In the genomic region with DNA sequence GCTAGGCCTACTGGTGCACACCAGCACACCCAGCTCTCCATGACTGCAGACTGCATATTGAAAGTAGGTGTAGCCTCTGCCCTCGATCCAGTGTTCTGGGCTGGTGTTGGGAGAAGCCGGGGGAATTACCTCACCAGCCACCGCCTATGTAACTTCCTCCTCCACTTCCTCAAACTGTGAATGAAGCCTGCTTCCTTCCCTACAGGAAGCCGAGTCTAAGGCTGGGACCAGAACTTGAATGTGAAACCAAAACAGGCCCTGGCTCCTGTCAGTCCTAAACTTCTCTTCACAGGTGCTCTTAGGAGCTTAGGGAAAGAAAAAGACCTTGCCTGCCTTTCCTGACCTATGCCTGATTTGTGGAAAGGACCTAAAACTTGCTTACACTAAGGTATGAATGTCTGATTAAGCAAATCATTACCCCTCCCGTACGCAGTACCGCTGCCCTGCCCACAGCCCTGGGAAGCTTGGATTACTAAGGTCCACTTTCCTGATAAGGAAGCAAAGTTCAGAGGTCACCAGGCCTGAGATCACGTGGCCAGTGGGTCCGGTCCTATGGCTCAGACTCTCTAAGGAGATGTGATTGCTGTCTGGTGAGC, we compare ENCODE assay signal across 8 mouse cellular contexts. TPM values are rescaled to one million over a fixed set of nuclear protein-coding genes. Genes with fewer than 3 reads are reported as not detected.
DNase-seq lines count a peak whose midpoint lies in the region; ATAC-seq and TF ChIP-seq lines count a peak whose summit lies in the region.

No protein-coding gene starts in this region.

- H3K79me2 ChIP-seq in heart, adult 2 months (replicated peaks; ENCODE audit: control insufficient read depth, insufficient read depth, low read length): no peaks in the 10 kb centered on the region

- no peak for TF ChIP-seq CTCF in gastrocnemius, adult 2 months (IDR thresholded peaks at IDR 0.05)
- no peak for TF ChIP-seq CTCF in heart, adult 2 months (IDR thresholded peaks at IDR 0.05)

- ATAC-seq in kidney, embryonic 16.5 days (ENCODE audit: low FRiP score, low TSS enrichment): 0 out of 2 replicates have a peak, but pooled peaks have one; percentile 15

- intact Hi-C loops in gastrocnemius, adult 2 months (cut with DNase I): no loop called here
- intact Hi-C loops in heart, adult 2 months (cut with DNase I): no loop called here

- 39% methylated on average over 9 of the region's 9 CpGs for WGBS in heart, adult 2 months
- WGBS in kidney, embryonic 16.5 days: 49% methylated on average over 9 of the region's 9 CpGs

- peak overlapping the region; percentile 86 for H3K27ac ChIP-seq in gastrocnemius, adult 2 months
- peak overlapping the region; percentile 84 for H3K27ac ChIP-seq in heart, adult 2 months
- peak overlapping the region; percentile 62 for H3K27ac ChIP-seq in kidney, embryonic 16.5 days (ENCODE audit: low read length)

- peak overlapping the region; percentile 19 for H3K4me2 ChIP-seq in kidney, embryonic 16.5 days (replicated peaks; ENCODE audit: low read depth, low read length)

- TF ChIP-seq POLR2A in heart, adult 2 months (IDR thresholded peaks at IDR 0.05; ENCODE audit: insufficient read depth, low read depth, low read length): peak; percentile 81

- peak overlapping the region; percentile 67 for H3K4me3 ChIP-seq in gastrocnemius, adult 2 months
- H3K4me3 ChIP-seq in heart, adult 2 months: peak overlapping the region; percentile 43
- H3K4me3 ChIP-seq in kidney, embryonic 16.5 days (ENCODE audit: low read length): no peak overlapping the region

- peak overlapping the region; percentile 41 for H3K9ac ChIP-seq in heart, adult 2 months (ENCODE audit: low read depth, low read length)
- H3K9ac ChIP-seq in kidney, embryonic 16.5 days (replicated peaks; ENCODE audit: low read length): no peak overlapping the region

- H3K9me3 ChIP-seq in kidney, embryonic 16.5 days (ENCODE audit: low read length): no peaks in the 10 kb centered on the region

- TF ChIP-seq EP300 in heart, adult 2 months (IDR thresholded peaks at IDR 0.05; ENCODE audit: insufficient read depth, low read depth, low read length): peak; percentile 86; the same call in 1 of the 2 replicates

- H3K36me3 ChIP-seq in heart, adult 2 months (ENCODE audit: control insufficient read depth, insufficient read depth, low read length): no peaks in the 10 kb centered on the region
- no peaks in the 10 kb centered on the region for H3K36me3 ChIP-seq in kidney, embryonic 16.5 days (ENCODE audit: insufficient read depth, low read length)

- peaks cover 5% of the 10 kb centered on the region; the same call in 1 of the 2 replicates for H3K4me1 ChIP-seq in heart, adult 2 months (ENCODE audit: control insufficient read depth, insufficient read depth, low read length)
- no peaks in the 10 kb centered on the region for H3K4me1 ChIP-seq in kidney, embryonic 16.5 days (ENCODE audit: insufficient read depth, low read length)

- DNase-seq in gastrocnemius, adult 2 months: peak; percentile 34
- no peak for DNase-seq in gastrocnemius, adult 8-10 months (ENCODE audit: low spot score in 2 of 2)
- DNase-seq in heart, adult 2 months: peak; percentile 67 to 80
- peak; percentile 74 to 75 for DNase-seq in lung, postnatal 4 days
- DNase-seq in thymus, postnatal 4 days: peak; percentile 28
- DNase-seq in right cerebral cortex, adult 18-20 months: no peak
- no peak for DNase-seq in ovary, adult 18-20 months (ENCODE audit: low spot score)

- no peaks in the 10 kb centered on the region for H3K27me3 ChIP-seq in heart, adult 2 months (ENCODE audit: control insufficient read depth, insufficient read depth, low read length)
- no peaks in the 10 kb centered on the region for H3K27me3 ChIP-seq in kidney, embryonic 16.5 days (ENCODE audit: insufficient read depth, low read length)

RNA-seq across cellular contexts. Expression of a gene that starts 9.3 kb away (rescaled TPM):
- under 1 TPM; 0.47 to 0.66 TPM for total RNA-seq in gastrocnemius, adult 2 months (2021)
- total RNA-seq in gastrocnemius, adult 8-10 months (2022): 1 to 10 TPM in 2 of 4 experiments, under 1 TPM in 1, not detected in 1; 0.56 to 1.5 (median 1.0) TPM
- under 1 TPM; 0.82 to 0.86 TPM for total RNA-seq in heart, adult 2 months (2021)
- 1.3 TPM in 2 replicates for polyA plus RNA-seq in heart, adult 2 months (2012; rRNA removed)
- polyA plus RNA-seq in kidney, embryonic 16.5 days (2015; fragmentation: Nextera tagmentation; extraction: Ambion mirVana): 9.3 and 11.6 TPM in 2 replicates

RNA-seq across cellular contexts. Expression of a gene that starts 15.4 kb away (rescaled TPM):
- under 1 TPM; 0.54 to 0.70 TPM for total RNA-seq in gastrocnemius, adult 2 months (2021)
- total RNA-seq in gastrocnemius, adult 8-10 months (2022): 1 to 10 TPM in 2 of 4 experiments, under 1 TPM in 2; 0.44 to 1.4 (median 1.1) TPM
- total RNA-seq in heart, adult 2 months (2021): 1 to 10 TPM; 1.2 to 2.9 TPM
- 1.6 and 3.3 TPM in 2 replicates for polyA plus RNA-seq in heart, adult 2 months (2012; rRNA removed)
- polyA plus RNA-seq in kidney, embryonic 16.5 days (2015; fragmentation: Nextera tagmentation; extraction: Ambion mirVana): 4.7 and 7.3 TPM in 2 replicates

RNA-seq across cellular contexts. Expression of a gene that starts 20.4 kb away (rescaled TPM):
- 10 to 100 TPM; 14.2 to 16.3 TPM for total RNA-seq in gastrocnemius, adult 2 months (2021)
- 10 to 100 TPM; 15.3 to 18.7 (median 17.6) TPM for total RNA-seq in gastrocnemius, adult 8-10 months (2022)
- 10 to 100 TPM; 10.5 to 12.4 TPM for total RNA-seq in heart, adult 2 months (2021)
- polyA plus RNA-seq in heart, adult 2 months (2012; rRNA removed): 9.9 and 14.9 TPM in 2 replicates
- polyA plus RNA-seq in kidney, embryonic 16.5 days (2015; fragmentation: Nextera tagmentation; extraction: Ambion mirVana): 108 and 109 TPM in 2 replicates

RNA-seq across cellular contexts. Expression of a gene that starts 48.4 kb away (rescaled TPM):
- under 1 TPM; 0.69 to 0.70 TPM for total RNA-seq in gastrocnemius, adult 2 months (2021)
- total RNA-seq in gastrocnemius, adult 8-10 months (2022): under 1 TPM; 0.41 to 0.58 (median 0.50) TPM
- total RNA-seq in heart, adult 2 months (2021): 1 to 10 TPM; 1.7 to 2.1 TPM
- 2.4 and 4.5 TPM in 2 replicates for polyA plus RNA-seq in heart, adult 2 months (2012; rRNA removed)
- polyA plus RNA-seq in kidney, embryonic 16.5 days (2015; fragmentation: Nextera tagmentation; extraction: Ambion mirVana): 0.92 and 1.1 TPM in 2 replicates

Comparison
In these comparisons a context has a peak if more than half of its experiments do, and no peak if none do; other contexts are left out.
1. DNase-seq: peak in gastrocnemius, adult 2 months (single experiment), heart, adult 2 months (2 of 2), lung, postnatal 4 days (2 of 2) and thymus, postnatal 4 days (single experiment); none in gastrocnemius, adult 8-10 months (0 of 2), right cerebral cortex, adult 18-20 months (single experiment) and ovary, adult 18-20 months (single experiment).
2. Peak in every context shown above with its lines, with median percentiles within 50 percentile points of each other: H3K27ac ChIP-seq.